Mouse (Mus musculus) thymus, adult 2 months (tissue): ENCODE results near the gene Pten.

ENCODE experiments used
- CTCF ChIP-seq: fragments of 200-500 bp; IDR thresholded peaks from 2 replicates; pipeline ENCODE4 v1.5.1; 2012; ENCODE audit warnings: mild to moderate bottlenecking, control low read depth, low read length, moderate library complexity, borderline replicate concordance; ENCODE audit not compliant: control insufficient read depth, poor library complexity, insufficient read depth; ENCODE audit errors: extremely low read depth
- POLR2A ChIP-seq: fragments of 200-500 bp; IDR thresholded peaks from 2 replicates; pipeline ENCODE4 v1.6.1; 2012; ENCODE audit warnings: mild to moderate bottlenecking, low read length, control low read depth, moderate library complexity; ENCODE audit not compliant: control insufficient read depth, poor library complexity, insufficient read depth; ENCODE audit errors: extremely low read depth

- TF ChIP-seq CTCF (no peak), POLR2A (no peak)
Observed at GRCm38 (mm10) chr19:32756636-32756899, 729 bp upstream of the Pten start.
